Mouse (Mus musculus) liver, embryonic 14.5 days (tissue): ENCODE results near the gene Kpna7.

Experiments
- CTCF ChIP-seq: IDR thresholded peaks from 2 replicates; pipeline ENCODE4 v1.5.1; 2016; ENCODE audit warnings: antibody characterized with exemption, low read depth, control low read depth
- EP300 ChIP-seq: IDR thresholded peaks from 2 replicates; pipeline ENCODE4 v1.6.1; 2016; ENCODE audit warnings: antibody characterized with exemption, low read depth

DNA sequence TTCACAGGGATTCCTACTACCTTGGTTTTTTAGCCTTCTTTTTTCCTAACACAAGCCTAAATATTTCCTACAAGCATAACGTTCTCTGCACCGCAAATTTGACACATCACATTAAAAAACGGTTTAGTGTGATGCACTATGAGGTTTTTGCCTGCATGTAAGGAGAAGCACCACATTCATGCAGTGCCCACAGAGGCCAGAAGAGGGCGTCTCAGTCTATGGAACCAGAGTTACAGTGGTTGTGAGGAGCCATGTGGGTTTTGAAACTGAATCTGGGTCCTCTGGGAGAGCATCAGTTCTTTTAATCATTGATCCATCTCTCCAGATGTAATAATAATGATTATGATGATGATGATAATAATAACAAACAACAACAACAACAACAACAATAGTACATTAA lies 42.2 kb downstream of the Kpna7 start:
- TF ChIP-seq CTCF (peak; percentile 67), EP300 (no peak)
